Mouse (Mus musculus) CD8-positive naive resting alpha-beta T cell, adult 57 days (primary cell): ENCODE results near the gene Slc8a2. TPM values are rescaled to one million over a fixed set of nuclear protein-coding genes. Genes with fewer than 3 reads are reported as not detected.

Source experiments
- total RNA-seq: library from RNA; stranded (reverse); gene quantifications from one replicate; pipeline ENCODE4 v1.2.4, GENCODE M21; 2023

Gene Slc8a2
- total RNA-seq = 0.21 TPM

GRCm38 (mm10) chr7:16129421-16129845, at the start of gene Slc8a2:
Gene Slc8a2, plus strand, starts transcription at chr7:16129826.

GRCm38 (mm10) chr7:16098021-16099017, 31.3 kb upstream of the Slc8a2 start, which contains the start of gene Napa:
Gene Napa, plus strand, starts transcription at chr7:16098458.

GRCm38 (mm10) chr7:16119569-16120261, 9.9 kb upstream of the Slc8a2 start, which contains the start of gene Kptn:
Gene Kptn, plus strand, starts transcription at chr7:16119895.

GRCm38 (mm10) chr7:16174597-16175541, 45.2 kb downstream of the Slc8a2 start, which contains the start of gene Meis3:
Gene Meis3, plus strand, starts transcription at chr7:16175090.

Other genes starting within 250 kb of the Slc8a2 start
- gene Crx, start 249.9 kb upstream of the Slc8a2 start, total RNA-seq = not detected
- gene Crxos, start 247.2 kb upstream of the Slc8a2 start, total RNA-seq = not detected
- gene Selenow, start 207.4 kb upstream of the Slc8a2 start, total RNA-seq = 190 TPM
- gene Nop53, start 183.8 kb upstream of the Slc8a2 start, total RNA-seq = 534 TPM
- gene Ehd2, start 162.3 kb upstream of the Slc8a2 start, total RNA-seq = 0.86 TPM
- gene Bicra, start 81.9 kb upstream of the Slc8a2 start, total RNA-seq = 77.1 TPM
- gene Zfp541, start 68.0 kb upstream of the Slc8a2 start, total RNA-seq = not detected
- 209 TPM for gene Napa, start 31.4 kb upstream of the Slc8a2 start, total RNA-seq
- 35.1 TPM for gene Kptn, start 9.9 kb upstream of the Slc8a2 start, total RNA-seq
- gene Meis3, start 45.3 kb downstream of the Slc8a2 start, total RNA-seq = 39.8 TPM
- 34.0 TPM for gene Dhx34, start 92.2 kb downstream of the Slc8a2 start, total RNA-seq
- gene C5ar2, start 114.3 kb downstream of the Slc8a2 start, total RNA-seq = 0.24 TPM
- gene C5ar1, start 129.7 kb downstream of the Slc8a2 start, total RNA-seq = 0.34 TPM
- 28.0 TPM for gene Inafm1, start 143.8 kb downstream of the Slc8a2 start, total RNA-seq
- 255 TPM for gene Ccdc9, start 157.0 kb downstream of the Slc8a2 start, total RNA-seq
- 59.8 TPM for gene Bbc3, start 178.6 kb downstream of the Slc8a2 start, total RNA-seq